Mouse (Mus musculus) E14TG2a.4 (cell line): ENCODE measurements around the gene Cct8.

ENCODE experiments used
- CTCF ChIP-seq: conservative IDR thresholded peaks from 2 replicates; pipeline ENCODE4 v1.5.1; 2014; ENCODE audit warnings: low read length
- NANOG ChIP-seq: IDR thresholded peaks from 2 replicates; pipeline ENCODE4 v1.6.1; 2014; ENCODE audit warnings: borderline replicate concordance, low read length, mixed read lengths

DNA sequence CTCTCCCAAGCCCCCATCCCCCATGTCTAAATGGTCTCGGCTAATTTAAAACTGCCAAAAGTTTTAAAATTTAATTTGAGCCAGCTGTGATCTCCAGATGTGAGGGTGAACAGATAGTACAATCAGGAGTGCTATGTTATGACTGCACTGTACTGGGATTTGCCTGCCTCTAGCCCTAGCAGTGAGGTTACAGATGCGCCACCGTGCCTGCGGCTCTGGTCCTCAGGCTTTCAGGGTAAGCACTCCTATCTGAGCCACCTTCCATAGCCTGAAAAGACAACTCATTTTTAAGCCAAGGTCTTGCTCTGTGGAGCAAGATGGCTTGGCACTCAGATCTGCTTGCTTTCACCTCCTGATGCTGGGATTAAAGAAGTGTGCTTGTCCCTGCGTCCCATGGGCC lies 11.3 kb downstream of the Cct8 start:
- TF ChIP-seq CTCF = no peak
- no peak for TF ChIP-seq NANOG
